Mouse (Mus musculus) forebrain, embryonic 16.5 days (tissue): ENCODE results near the gene Ggct. TPM values are rescaled to one million over a fixed set of nuclear protein-coding genes. Genes with fewer than 3 reads are reported as not detected.

Experiments used
- ATAC-seq: fragments of 200-750 bp; cut with Nextera tagmentation; 2 replicates; pipeline ENCODE4 v1.8.0; 2017; ENCODE audit warnings: mild to moderate bottlenecking, moderate library complexity
- H3K27ac ChIP-seq: fragments of 300-500 bp; sonication (generic); 2 replicates; pipeline ENCODE4 v1.5.1; 2014; ENCODE audit warnings: low read length, control low read depth
- H3K27me3 ChIP-seq: fragments of 300-500 bp; sonication (generic); replicated peaks from 2 replicates; pipeline ENCODE4 v1.6.1; 2014; ENCODE audit warnings: low read length; ENCODE audit not compliant: control insufficient read depth, insufficient read depth
- H3K36me3 ChIP-seq: fragments of 300-500 bp; sonication (generic); 2 replicates; pipeline ENCODE4 v1.6.1; 2014; ENCODE audit not compliant: control insufficient read depth, insufficient read depth
- H3K4me1 ChIP-seq: fragments of 300-500 bp; sonication (generic); replicated peaks from 2 replicates; pipeline ENCODE4 v1.6.1; 2014; ENCODE audit warnings: low read length; ENCODE audit not compliant: control insufficient read depth, insufficient read depth
- H3K4me2 ChIP-seq: fragments of 300-500 bp; sonication (generic); 2 replicates; pipeline ENCODE4 v1.6.1; 2014; ENCODE audit warnings: mild to moderate bottlenecking, low read length, control low read depth
- H3K4me3 ChIP-seq: fragments of 300-500 bp; sonication (generic); replicated peaks from 2 replicates; pipeline ENCODE4 v1.5.1; 2014; ENCODE audit warnings: mild to moderate bottlenecking, low read length, control low read depth
- H3K9ac ChIP-seq: fragments of 300-500 bp; sonication (generic); replicated peaks from 2 replicates; pipeline ENCODE4 v1.6.1; 2014; ENCODE audit warnings: low read depth, low read length, control low read depth
- H3K9me3 ChIP-seq: fragments of 300-500 bp; sonication (generic); 2 replicates; pipeline ENCODE4 v1.6.1; 2016; ENCODE audit warnings: low read length; ENCODE audit not compliant: control insufficient read depth
- WGBS: fragments of 180-500 bp; shearing (Covaris S2); extraction: QIAGEN DNeasy Blood & Tissue Kit; methylation state at CpG from one replicate; pipeline ENCODE4 v1.1.7; 2014; 5-methylcytosine and 5-hydroxymethylcytosine counted together
- polyA plus RNA-seq: library from polyadenylated mRNA; unstranded; fragments of >200 nt; fragmentation: Nextera tagmentation; extraction: Ambion mirVana; gene quantifications from 2 replicates; pipeline ENCODE4 v1.2.1, GENCODE M21; 2015

Gene Ggct
- polyA plus RNA-seq, 1 experiment from 2014 or later: 18.9 TPM

- Histone ChIP-seq H3K4me1 (no peaks in the 10 kb centered on the region), H3K9ac (no peak overlapping the region), H3K4me2 (no peak overlapping the region), H3K36me3 (no peaks in the 10 kb centered on the region), H3K9me3 (no peaks in the 10 kb centered on the region), H3K4me3 (no peak overlapping the region), H3K27me3 (peaks cover 19% of the 10 kb centered on the region), H3K27ac (no peak overlapping the region)
- no peak for ATAC-seq
- 87% methylated on average over 4 of the region's 4 CpGs for WGBS
Measured at GRCm38 (mm10) chr6:55002438-55002837, 9.7 kb upstream of the Ggct start.

GRCm38 (mm10) chr6:55001320-55001719 is 8.6 kb upstream of the Ggct start:
- Histone ChIP-seq H3K4me2 (no peak overlapping the region), H3K9me3 (no peaks in the 10 kb centered on the region), H3K27me3 (peaks cover 16% of the 10 kb centered on the region), H3K4me3 (no peak overlapping the region), H3K36me3 (no peaks in the 10 kb centered on the region), H3K27ac (no peak overlapping the region), H3K9ac (no peak overlapping the region), H3K4me1 (no peaks in the 10 kb centered on the region)
- WGBS: 90% methylated on average over 4 of the region's 4 CpGs
- ATAC-seq: no peak

GRCm38 (mm10) chr6:54997726-54998125 is 5.0 kb upstream of the Ggct start:
- Histone ChIP-seq H3K36me3 (no peaks in the 10 kb centered on the region), H3K4me1 (peaks cover 4% of the 10 kb centered on the region; the same call in 1 of the 2 replicates), H3K4me3 (no peak overlapping the region), H3K4me2 (no peak overlapping the region), H3K27me3 (peaks cover 9% of the 10 kb centered on the region; the same call in 1 of the 2 replicates), H3K9ac (no peak overlapping the region), H3K27ac (no peak overlapping the region), H3K9me3 (no peaks in the 10 kb centered on the region)
- ATAC-seq: no peak
- 83% methylated on average over 6 of the region's 6 CpGs for WGBS

- no peak overlapping the region for H3K4me3 ChIP-seq
- H3K9me3 ChIP-seq: no peaks in the 10 kb centered on the region
- H3K27me3 ChIP-seq: peaks cover 6% of the 10 kb centered on the region; the same call in 1 of the 2 replicates
- WGBS: 88% methylated on average over 3 of the region's 3 CpGs
- no peak overlapping the region for H3K27ac ChIP-seq
- H3K9ac ChIP-seq: no peak overlapping the region
- peaks cover 9% of the 10 kb centered on the region for H3K4me1 ChIP-seq
- no peak for ATAC-seq
- no peaks in the 10 kb centered on the region for H3K36me3 ChIP-seq
- H3K4me2 ChIP-seq: no peak overlapping the region
Measured at GRCm38 (mm10) chr6:54996361-54996760, 3.6 kb upstream of the Ggct start.

GRCm38 (mm10) chr6:54992141-54992540 is 609 bp downstream of the Ggct start:
- H3K4me3 ChIP-seq: peak overlapping the region; percentile 77
- ATAC-seq: no peak
- H3K36me3 ChIP-seq: no peaks in the 10 kb centered on the region
- 0 out of 2 replicates have a peak overlapping the region, but pooled peaks have one; percentile 28 for H3K27ac ChIP-seq
- H3K27me3 ChIP-seq: no peaks in the 10 kb centered on the region
- no peaks in the 10 kb centered on the region for H3K9me3 ChIP-seq
- H3K4me1 ChIP-seq: peaks cover 9% of the 10 kb centered on the region
- WGBS: 6% methylated on average over 7 of the region's 7 CpGs
- H3K4me2 ChIP-seq: peak overlapping the region; percentile 95
- peak overlapping the region; percentile 78 for H3K9ac ChIP-seq

GRCm38 (mm10) chr6:54991189-54991588 is 1.6 kb downstream of the Ggct start:
- peaks cover 9% of the 10 kb centered on the region for H3K4me1 ChIP-seq
- WGBS: 91% methylated on average over 2 of the region's 2 CpGs
- H3K9me3 ChIP-seq: no peaks in the 10 kb centered on the region
- H3K27me3 ChIP-seq: no peaks in the 10 kb centered on the region
- H3K9ac ChIP-seq: no peak overlapping the region
- H3K36me3 ChIP-seq: no peaks in the 10 kb centered on the region
- H3K27ac ChIP-seq: no peak overlapping the region
- no peak overlapping the region for H3K4me2 ChIP-seq
- no peak overlapping the region for H3K4me3 ChIP-seq
- ATAC-seq: no peak

- Histone ChIP-seq H3K9ac (no peak overlapping the region), H3K4me3 (no peak overlapping the region), H3K9me3 (no peaks in the 10 kb centered on the region), H3K4me1 (peaks cover 6% of the 10 kb centered on the region), H3K36me3 (no peaks in the 10 kb centered on the region), H3K4me2 (no peak overlapping the region), H3K27me3 (no peaks in the 10 kb centered on the region), H3K27ac (no peak overlapping the region)
- WGBS: 97% methylated on average over 6 of the region's 6 CpGs
- ATAC-seq: no peak
Measured at GRCm38 (mm10) chr6:54988141-54988540, 4.6 kb downstream of the Ggct start.

- no peak for ATAC-seq
- H3K9ac ChIP-seq: no peak overlapping the region
- no peaks in the 10 kb centered on the region for H3K9me3 ChIP-seq
- no peaks in the 10 kb centered on the region for H3K36me3 ChIP-seq
- H3K27me3 ChIP-seq: no peaks in the 10 kb centered on the region
- no peak overlapping the region for H3K27ac ChIP-seq
- WGBS: 95% methylated on average over 8 of the region's 8 CpGs
- no peak overlapping the region for H3K4me2 ChIP-seq
- H3K4me1 ChIP-seq: no peaks in the 10 kb centered on the region
- no peak overlapping the region for H3K4me3 ChIP-seq
Measured at GRCm38 (mm10) chr6:54984096-54984495, 8.7 kb downstream of the Ggct start.

GRCm38 (mm10) chr6:54983526-54984050 is 9.2 kb downstream of the Ggct start:
- Histone ChIP-seq H3K4me2 (no peak overlapping the region), H3K9ac (no peak overlapping the region), H3K4me3 (no peak overlapping the region), H3K27ac (no peak overlapping the region), H3K27me3 (no peaks in the 10 kb centered on the region), H3K4me1 (no peaks in the 10 kb centered on the region), H3K9me3 (no peaks in the 10 kb centered on the region), H3K36me3 (no peaks in the 10 kb centered on the region)
- 77% methylated on average over 4 of the region's 4 CpGs for WGBS
- ATAC-seq: 0 out of 2 replicates have a peak, but pooled peaks have one; percentile 15

GRCm38 (mm10) chr6:54979426-54979825 is 13.3 kb downstream of the Ggct start:
- Histone ChIP-seq H3K4me3 (no peak overlapping the region), H3K27me3 (no peaks in the 10 kb centered on the region), H3K27ac (no peak overlapping the region), H3K36me3 (no peaks in the 10 kb centered on the region), H3K9ac (no peak overlapping the region), H3K4me1 (no peaks in the 10 kb centered on the region), H3K4me2 (no peak overlapping the region), H3K9me3 (no peaks in the 10 kb centered on the region)
- no peak for ATAC-seq
- 95% methylated on average over 6 of the region's 6 CpGs for WGBS
